Mouse (Mus musculus): ENCODE results near the gene Abca8a. TPM values are rescaled to one million over a fixed set of nuclear protein-coding genes. Genes with fewer than 3 reads are reported as not detected.

Gene Abca8a
- 0.19 and 0.70 TPM in 2 replicates for polyA plus RNA-seq (2015; fragmentation: Nextera tagmentation; extraction: Ambion mirVana)

GRCm38 (mm10) chr11:110095858-110096257, at the start of gene Abca8a:
TSS of gene Abca8a (minus strand) at chr11:110095978.
- Histone ChIP-seq H3K36me3 (ENCODE audit: insufficient read depth, low read length) (no peaks in the 10 kb centered on the region), H3K9ac (ENCODE audit: low read depth, low read length) (no peak within 1 kb of the TSS), H3K27me3 (ENCODE audit: insufficient read depth, low read length) (no peaks in the 10 kb centered on the region), H3K4me3 (replicated peaks; ENCODE audit: low read depth, low read length) (no peak within 1 kb of the TSS), H3K27ac (no peak within 1 kb of the TSS), H3K9me3 (replicated peaks; ENCODE audit: low read length) (no peaks in the 10 kb centered on the region), H3K4me2 (ENCODE audit: low read length) (no peak within 1 kb of the TSS), H3K4me1 (replicated peaks; ENCODE audit: insufficient read depth, low read length) (no peaks in the 10 kb centered on the region)
- 63% methylated on average over 5 of the region's 5 CpGs for WGBS
- ATAC-seq (replicated peaks; ENCODE audit: low FRiP score, low read depth), result no peak
- DNase-seq (ENCODE audit: low spot score), result peak; percentile 22
- no peak for TF ChIP-seq CTCF (IDR thresholded peaks at IDR 0.05; ENCODE audit: low read depth)

- DNase-seq (ENCODE audit: low spot score) (no peak), ATAC-seq (replicated peaks; ENCODE audit: low FRiP score, low read depth) (no peak)
- H3K9me3 ChIP-seq (replicated peaks; ENCODE audit: low read length), result no peaks in the 10 kb centered on the region
- WGBS, result 76% methylated on average over 11 of the region's 11 CpGs
- H3K27ac ChIP-seq, result no peak overlapping the region
- no peak overlapping the region for H3K9ac ChIP-seq (ENCODE audit: low read depth, low read length)
- no peak for TF ChIP-seq CTCF (IDR thresholded peaks at IDR 0.05; ENCODE audit: low read depth)
- no peaks in the 10 kb centered on the region for H3K36me3 ChIP-seq (ENCODE audit: insufficient read depth, low read length)
- no peak overlapping the region for H3K4me3 ChIP-seq (replicated peaks; ENCODE audit: low read depth, low read length)
- H3K27me3 ChIP-seq (ENCODE audit: insufficient read depth, low read length), result no peaks in the 10 kb centered on the region
- H3K4me2 ChIP-seq (ENCODE audit: low read length), result no peak overlapping the region
- no peaks in the 10 kb centered on the region for H3K4me1 ChIP-seq (replicated peaks; ENCODE audit: insufficient read depth, low read length)
These were observed 49.6 kb upstream of the Abca8a start for GRCm38 (mm10) chr11:110145421-110145820.

- WGBS, result 76% methylated on average over 5 of the region's 5 CpGs
- no peak for TF ChIP-seq CTCF (IDR thresholded peaks at IDR 0.05; ENCODE audit: low read depth)
- DNase-seq (ENCODE audit: low spot score) (no peak), ATAC-seq (replicated peaks; ENCODE audit: low FRiP score, low read depth) (no peak)
- Histone ChIP-seq H3K4me1 (replicated peaks; ENCODE audit: insufficient read depth, low read length) (no peaks in the 10 kb centered on the region), H3K27ac (no peak overlapping the region), H3K9ac (ENCODE audit: low read depth, low read length) (no peak overlapping the region), H3K4me3 (replicated peaks; ENCODE audit: low read depth, low read length) (no peak overlapping the region), H3K4me2 (ENCODE audit: low read length) (no peak overlapping the region), H3K36me3 (ENCODE audit: insufficient read depth, low read length) (no peaks in the 10 kb centered on the region), H3K9me3 (replicated peaks; ENCODE audit: low read length) (no peaks in the 10 kb centered on the region), H3K27me3 (ENCODE audit: insufficient read depth, low read length) (no peaks in the 10 kb centered on the region)
These were observed 35.0 kb upstream of the Abca8a start for GRCm38 (mm10) chr11:110130760-110131159.

GRCm38 (mm10) chr11:110111137-110111536, 15.4 kb upstream of the Abca8a start:
- WGBS, result 70% methylated on average over 4 of the region's 4 CpGs
- no peak overlapping the region for H3K9ac ChIP-seq (ENCODE audit: low read depth, low read length)
- no peak overlapping the region for H3K27ac ChIP-seq
- H3K4me1 ChIP-seq (replicated peaks; ENCODE audit: insufficient read depth, low read length), result no peaks in the 10 kb centered on the region
- ATAC-seq (replicated peaks; ENCODE audit: low FRiP score, low read depth) (no peak), DNase-seq (ENCODE audit: low spot score) (no peak)
- no peaks in the 10 kb centered on the region for H3K36me3 ChIP-seq (ENCODE audit: insufficient read depth, low read length)
- no peak overlapping the region for H3K4me3 ChIP-seq (replicated peaks; ENCODE audit: low read depth, low read length)
- no peaks in the 10 kb centered on the region for H3K9me3 ChIP-seq (replicated peaks; ENCODE audit: low read length)
- TF ChIP-seq CTCF (IDR thresholded peaks at IDR 0.05; ENCODE audit: low read depth), result peak; percentile 45
- no peak overlapping the region for H3K4me2 ChIP-seq (ENCODE audit: low read length)
- no peaks in the 10 kb centered on the region for H3K27me3 ChIP-seq (ENCODE audit: insufficient read depth, low read length)

- no peaks in the 10 kb centered on the region for H3K9me3 ChIP-seq (replicated peaks; ENCODE audit: low read length)
- no peaks in the 10 kb centered on the region for H3K27me3 ChIP-seq (ENCODE audit: insufficient read depth, low read length)
- H3K27ac ChIP-seq, result no peak overlapping the region
- no peak for DNase-seq (ENCODE audit: low spot score)
- H3K36me3 ChIP-seq (ENCODE audit: insufficient read depth, low read length), result no peaks in the 10 kb centered on the region
- H3K4me1 ChIP-seq (replicated peaks; ENCODE audit: insufficient read depth, low read length), result no peaks in the 10 kb centered on the region
- H3K9ac ChIP-seq (ENCODE audit: low read depth, low read length), result no peak overlapping the region
- ATAC-seq (replicated peaks; ENCODE audit: low FRiP score, low read depth), result no peak
- 88% methylated on average over 7 of the region's 7 CpGs for WGBS
- H3K4me3 ChIP-seq (replicated peaks; ENCODE audit: low read depth, low read length), result no peak overlapping the region
- no peak for TF ChIP-seq CTCF (IDR thresholded peaks at IDR 0.05; ENCODE audit: low read depth)
- H3K4me2 ChIP-seq (ENCODE audit: low read length), result no peak overlapping the region
These were observed 5.7 kb upstream of the Abca8a start for GRCm38 (mm10) chr11:110101437-110101836.

- Histone ChIP-seq H3K4me1 (replicated peaks; ENCODE audit: insufficient read depth, low read length) (no peaks in the 10 kb centered on the region), H3K9me3 (replicated peaks; ENCODE audit: low read length) (no peaks in the 10 kb centered on the region), H3K9ac (ENCODE audit: low read depth, low read length) (no peak overlapping the region), H3K4me2 (ENCODE audit: low read length) (no peak overlapping the region), H3K36me3 (ENCODE audit: insufficient read depth, low read length) (no peaks in the 10 kb centered on the region), H3K27ac (no peak overlapping the region), H3K27me3 (ENCODE audit: insufficient read depth, low read length) (no peaks in the 10 kb centered on the region), H3K4me3 (replicated peaks; ENCODE audit: low read depth, low read length) (no peak overlapping the region)
- no peak for TF ChIP-seq CTCF (IDR thresholded peaks at IDR 0.05; ENCODE audit: low read depth)
- WGBS, result 80% methylated on average over 4 of the region's 4 CpGs
- no peak for ATAC-seq (replicated peaks; ENCODE audit: low FRiP score, low read depth)
- DNase-seq (ENCODE audit: low spot score), result no peak
These were observed 3.1 kb upstream of the Abca8a start for GRCm38 (mm10) chr11:110098901-110099300.

GRCm38 (mm10) chr11:110097465-110097864, 1.7 kb upstream of the Abca8a start:
- ATAC-seq (replicated peaks; ENCODE audit: low FRiP score, low read depth), result no peak
- H3K27ac ChIP-seq, result no peak overlapping the region
- H3K4me2 ChIP-seq (ENCODE audit: low read length), result no peak overlapping the region

More at GRCm38 (mm10) chr11:110097465-110097864, 1.7 kb upstream of the Abca8a start:
- H3K9me3 ChIP-seq (replicated peaks; ENCODE audit: low read length), result no peaks in the 10 kb centered on the region
- H3K27me3 ChIP-seq (ENCODE audit: insufficient read depth, low read length), result no peaks in the 10 kb centered on the region
- H3K9ac ChIP-seq (ENCODE audit: low read depth, low read length), result no peak overlapping the region
- peak; percentile 44 for DNase-seq (ENCODE audit: low spot score)
- 60% methylated on average over 6 of the region's 6 CpGs for WGBS
- no peak for TF ChIP-seq CTCF (IDR thresholded peaks at IDR 0.05; ENCODE audit: low read depth)
- H3K36me3 ChIP-seq (ENCODE audit: insufficient read depth, low read length), result no peaks in the 10 kb centered on the region
- H3K4me1 ChIP-seq (replicated peaks; ENCODE audit: insufficient read depth, low read length), result no peaks in the 10 kb centered on the region
- no peak overlapping the region for H3K4me3 ChIP-seq (replicated peaks; ENCODE audit: low read depth, low read length)
